Mouse (Mus musculus) layer of hippocampus, adult 8-10 months (tissue): ENCODE data around the gene As3mt. TPM values are rescaled to one million over a fixed set of nuclear protein-coding genes. Genes with fewer than 3 reads are reported as not detected.

Experiments used
- DNase-seq, 2 experiments: peaks; one replicate each; pipeline ENCODE4 v3.0.0; 2022; ENCODE audit warnings: low spot score in 2 of 2
- total RNA-seq, 4 experiments: library from RNA; stranded (reverse); gene quantifications; 2 replicates each; pipeline ENCODE4 v1.2.4; 2022

As3mt gene
- 10 to 100 TPM; 25.3 to 33.0 (median 29.8) TPM for total RNA-seq

- peak in 1 of 2 experiments; percentile 45 for DNase-seq
These were observed at the start of gene As3mt for GRCm38 (mm10) chr19:46707296-46708151. TSS of gene As3mt (plus strand) at chr19:46707458.

DNA sequence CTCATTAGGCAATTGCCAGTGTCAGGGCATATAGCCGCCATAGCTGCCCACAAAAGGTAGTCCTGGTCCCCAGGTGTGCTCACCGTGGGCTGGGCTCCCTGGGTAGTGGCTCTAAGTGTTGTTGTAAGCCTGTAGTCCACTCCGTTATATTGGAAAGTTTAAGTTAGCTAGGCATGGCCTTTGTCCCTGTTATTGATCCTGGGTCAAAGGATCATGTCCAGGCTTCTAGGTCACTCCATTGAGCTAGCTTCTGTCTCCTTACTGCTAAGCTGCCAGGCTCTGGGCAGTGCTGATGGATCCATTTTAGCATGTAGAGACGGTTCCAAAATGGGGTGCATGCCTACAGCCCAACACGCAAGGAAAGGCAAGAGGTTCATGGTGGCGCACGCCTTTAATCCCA lies 48.9 kb upstream of the As3mt start:
- no peak for DNase-seq

GRCm38 (mm10) chr19:46658851-46659250 lies 48.4 kb upstream of the As3mt start:
- DNase-seq: no peak

DNA sequence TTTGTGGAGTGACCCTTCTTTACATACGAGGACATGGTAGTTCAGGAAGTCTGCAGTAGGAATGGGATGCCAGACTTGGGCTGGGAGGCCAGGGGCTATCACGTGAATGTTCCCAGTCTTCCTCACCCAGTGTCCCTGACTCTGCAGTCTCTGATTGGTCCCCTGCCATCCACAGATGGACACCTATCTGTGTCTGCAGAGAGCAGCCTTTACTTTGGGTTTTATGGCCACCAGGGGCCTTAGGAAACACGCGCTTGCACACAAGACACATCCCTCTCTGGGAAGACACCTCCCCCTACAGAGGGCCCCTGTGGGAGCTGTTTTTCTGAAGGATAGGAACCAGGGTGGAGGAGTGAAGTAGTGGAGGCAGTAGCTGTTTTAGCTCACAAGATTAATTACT lies 45.7 kb upstream of the As3mt start:
- DNase-seq: no peak

GRCm38 (mm10) chr19:46662214-46662613 lies 45.0 kb upstream of the As3mt start:
- no peak for DNase-seq

- DNase-seq: no peak
These were observed 44.5 kb upstream of the As3mt start for GRCm38 (mm10) chr19:46662784-46663183.

GRCm38 (mm10) chr19:46665474-46665873 lies 41.8 kb upstream of the As3mt start:
- no peak for DNase-seq

DNA sequence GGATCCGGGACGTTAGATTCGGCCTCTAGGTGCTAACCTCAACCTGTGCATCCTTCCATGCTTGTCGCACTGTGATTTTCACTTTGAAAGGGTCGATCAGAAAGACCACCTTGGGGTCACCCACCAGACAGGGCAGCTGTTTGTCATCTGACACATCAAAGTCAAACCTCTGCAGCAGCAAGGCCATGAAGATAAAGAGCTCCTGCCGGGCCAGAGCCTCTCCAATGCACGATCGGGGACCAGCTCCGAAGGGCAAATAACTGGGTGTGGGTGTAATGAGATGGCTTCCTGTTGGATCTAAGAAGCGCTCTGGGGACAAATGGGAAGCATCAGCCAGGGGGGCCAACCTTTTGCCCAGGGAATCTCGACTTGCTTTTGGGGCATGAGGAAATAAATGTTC lies 40.0 kb upstream of the As3mt start:
- DNase-seq: no peak

DNA sequence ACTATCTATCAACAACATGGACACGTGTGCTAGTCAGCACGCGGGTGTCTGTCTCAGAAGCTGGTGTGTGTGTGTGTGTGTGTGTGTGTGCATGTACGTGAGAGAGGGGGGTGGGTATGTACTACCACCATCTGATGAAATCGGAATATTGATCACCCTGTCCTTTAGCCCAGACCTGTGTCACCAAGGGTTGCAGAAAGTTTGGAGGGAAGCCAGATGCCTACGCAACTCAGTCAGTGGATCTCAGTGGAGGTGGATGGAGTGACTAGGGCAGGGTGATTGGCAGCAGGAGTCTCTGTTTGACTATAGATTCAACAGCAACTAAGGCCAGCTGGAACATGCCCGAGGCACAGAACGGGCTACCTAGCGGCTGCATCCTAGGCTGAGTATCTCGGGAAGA lies 39.0 kb upstream of the As3mt start:
- DNase-seq: no peak

- no peak for DNase-seq
These were observed 37.5 kb upstream of the As3mt start for GRCm38 (mm10) chr19:46669802-46670201.

- peak in 1 of 2 experiments; percentile 55 for DNase-seq
These were observed 36.6 kb upstream of the As3mt start for GRCm38 (mm10) chr19:46670691-46671090.

- no peak for DNase-seq
These were observed 34.4 kb upstream of the As3mt start, which contains the start of gene Cyp17a1 for GRCm38 (mm10) chr19:46672766-46673418. TSS of gene Cyp17a1 (minus strand) at chr19:46673172.

GRCm38 (mm10) chr19:46675641-46676040 lies 31.6 kb upstream of the As3mt start:
- no peak for DNase-seq

DNA sequence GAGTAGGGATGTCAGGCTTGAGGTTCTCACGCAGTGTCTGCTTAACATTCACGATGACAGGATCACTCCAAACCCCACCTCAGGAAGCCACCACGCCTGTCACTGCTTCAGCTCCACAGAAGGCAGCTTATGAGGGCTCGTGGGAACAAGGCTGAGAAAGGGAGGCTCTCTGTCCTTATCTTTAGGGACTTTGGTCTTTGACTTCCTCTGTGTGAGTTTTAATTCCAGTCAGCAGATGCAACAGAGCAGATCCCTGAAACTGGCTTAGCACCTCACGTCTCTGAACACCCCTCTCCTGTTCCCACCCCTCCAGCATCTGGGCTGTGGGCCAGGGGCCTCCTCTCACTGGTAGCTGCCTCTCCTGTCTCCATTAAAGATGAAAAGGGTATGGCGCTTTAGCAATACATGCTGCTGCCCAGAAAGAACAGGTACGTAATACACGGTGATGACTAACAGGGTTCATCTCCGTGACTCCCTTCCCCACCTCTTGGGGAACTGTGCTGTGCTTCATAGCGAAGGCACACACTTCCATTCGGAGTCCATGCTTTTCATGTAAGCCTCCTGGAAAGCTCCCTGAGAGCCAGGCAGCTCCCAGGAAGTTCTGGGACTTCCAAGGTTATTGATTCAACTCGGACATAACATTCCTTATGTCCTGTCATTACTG lies 27.4 kb upstream of the As3mt start:
- no peak for DNase-seq

DNA sequence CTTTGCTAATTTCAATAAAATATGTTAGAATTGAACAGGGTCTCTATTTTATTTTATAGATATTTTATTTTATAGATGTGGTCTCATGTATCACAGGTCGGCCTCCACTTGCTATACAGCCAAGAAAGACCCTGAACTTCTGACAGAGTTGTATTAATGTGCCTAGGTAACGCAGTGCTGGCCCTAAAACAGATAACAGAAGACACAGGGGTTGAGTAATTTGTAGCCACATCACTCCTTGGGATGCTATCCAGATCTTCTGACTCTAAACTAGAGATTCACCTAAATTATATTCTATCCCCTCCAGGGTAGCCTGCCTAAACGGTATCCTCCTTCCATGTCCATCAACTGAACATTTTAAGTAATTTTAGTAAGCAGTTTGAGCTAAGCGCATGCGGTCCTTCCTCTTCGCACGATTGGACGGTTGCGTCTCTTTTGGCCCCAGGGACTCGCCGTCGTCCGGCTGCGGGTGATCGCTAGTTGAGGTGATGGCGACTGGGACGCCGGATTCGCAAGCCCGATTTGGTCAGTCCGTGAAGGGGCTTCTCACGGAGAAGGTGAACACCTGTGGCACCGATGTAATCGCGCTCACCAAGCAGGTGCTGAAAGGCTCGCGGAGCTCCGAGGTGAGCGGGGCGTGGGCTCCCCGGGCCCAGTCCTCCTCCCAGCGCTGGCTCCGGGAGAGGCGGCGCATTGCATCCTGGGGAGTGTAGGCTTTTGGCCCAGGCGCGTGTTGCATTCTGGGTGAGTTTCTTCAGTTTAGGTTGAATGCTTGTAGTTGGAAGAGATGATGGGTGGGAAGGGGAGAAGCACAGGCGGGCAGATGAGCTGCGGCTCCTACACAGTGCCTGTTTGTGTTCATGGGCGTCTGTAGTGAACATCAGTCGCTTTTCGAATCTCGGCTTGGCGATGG lies 17.5 kb upstream of the As3mt start, which contains the start of gene Borcs7:
Borcs7 (plus strand) TSS at position 447 of the 913 bp plus-strand sequence.
- DNase-seq: peak; percentile 82 to 91

DNA sequence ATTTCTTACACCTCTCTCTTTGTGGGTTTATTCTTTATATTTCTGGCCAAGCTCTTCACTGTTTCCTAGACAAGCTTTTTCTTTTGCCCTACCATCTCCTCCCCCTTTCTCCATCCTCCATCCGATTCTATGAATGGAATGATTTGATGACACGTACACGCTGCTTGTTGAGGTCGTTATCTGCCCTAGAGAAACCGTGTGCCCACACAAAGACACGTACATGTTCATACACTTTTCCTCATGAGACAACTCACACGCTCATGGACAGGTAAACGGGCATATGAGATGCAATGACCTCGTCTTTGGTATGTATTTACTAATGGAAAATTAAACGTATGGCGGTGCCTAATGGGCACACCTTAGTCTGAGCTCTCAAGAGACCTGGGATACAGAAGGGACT lies 16.9 kb upstream of the As3mt start:
- no peak for DNase-seq

- DNase-seq: no peak
These were observed 16.2 kb upstream of the As3mt start for GRCm38 (mm10) chr19:46691078-46691477.

GRCm38 (mm10) chr19:46693146-46693545 lies 14.1 kb upstream of the As3mt start:
- no peak for DNase-seq

GRCm38 (mm10) chr19:46696482-46696881 lies 10.8 kb upstream of the As3mt start:
- no peak for DNase-seq

DNA sequence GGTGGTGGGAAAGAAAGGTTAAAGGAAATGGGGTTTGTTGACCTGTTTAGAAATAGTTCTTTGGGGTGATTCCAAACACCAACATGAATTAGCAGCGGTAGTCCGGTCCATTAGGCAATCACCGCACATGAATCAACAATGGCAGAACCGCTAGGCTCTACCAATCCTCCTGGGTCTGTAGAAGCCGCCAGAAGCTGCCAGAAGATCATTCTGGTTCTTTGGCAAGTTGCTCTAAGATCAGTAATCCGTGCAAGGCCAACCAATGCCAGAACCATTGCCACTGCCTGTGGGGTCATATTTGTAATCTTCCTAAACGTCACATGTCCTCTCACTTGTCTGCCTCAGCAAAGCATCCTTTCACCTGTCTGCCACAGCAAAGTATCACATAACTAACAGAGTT lies 10.3 kb upstream of the As3mt start:
- DNase-seq: no peak
